Mouse (Mus musculus): ENCODE measurements at regions not wholly inside any gene's neighbourhood (a gene's known extent, or its start where the extent isn't known, plus 50 kb on each side); places are given as distances from the start of the nearest gene placed in this dataset.

- peak; percentile 37 to 45 for DNase-seq
Observed at GRCm38 (mm10) chr15:67434284-67434683, 933.6 kb upstream of the Lrrc6 start.

- DNase-seq, result no peak
Observed at GRCm38 (mm10) chr15:67423922-67424321, 923.2 kb upstream of the Lrrc6 start.

GRCm38 (mm10) chr15:67422277-67422953 is 921.7 kb upstream of the Lrrc6 start:
- no peak for DNase-seq

GRCm38 (mm10) chr15:67420776-67421175 is 920.1 kb upstream of the Lrrc6 start:
- DNase-seq, result no peak

- DNase-seq, result no peak
Observed at GRCm38 (mm10) chr15:67419733-67420132, 919.0 kb upstream of the Lrrc6 start.

GRCm38 (mm10) chr15:67417742-67418163 is 917.0 kb upstream of the Lrrc6 start:
- DNase-seq, result no peak

- no peak for DNase-seq
Observed at GRCm38 (mm10) chr15:67415840-67416239, 915.1 kb upstream of the Lrrc6 start.

- no peak for DNase-seq
Observed at GRCm38 (mm10) chr15:67414371-67414930, 913.7 kb upstream of the Lrrc6 start.

GRCm38 (mm10) chr15:67413581-67413980 is 912.9 kb upstream of the Lrrc6 start:
- DNase-seq, result no peak

GRCm38 (mm10) chr15:67412394-67412793 is 911.7 kb upstream of the Lrrc6 start:
- no peak for DNase-seq

GRCm38 (mm10) chr15:67411657-67412056 is 910.9 kb upstream of the Lrrc6 start:
- no peak for DNase-seq

- DNase-seq, result no peak
Observed at GRCm38 (mm10) chr15:67410012-67410411, 909.3 kb upstream of the Lrrc6 start.

GRCm38 (mm10) chr15:67408871-67409559 is 908.3 kb upstream of the Lrrc6 start:
- no peak for DNase-seq

GRCm38 (mm10) chr15:67407244-67407643 is 906.5 kb upstream of the Lrrc6 start:
- no peak for DNase-seq

GRCm38 (mm10) chr15:67405523-67405922 is 904.8 kb upstream of the Lrrc6 start:
- no peak for DNase-seq

GRCm38 (mm10) chr15:67405011-67405410 is 904.3 kb upstream of the Lrrc6 start:
- DNase-seq, result no peak

- no peak for DNase-seq
Observed at GRCm38 (mm10) chr15:67402310-67402709, 901.6 kb upstream of the Lrrc6 start.

- DNase-seq, result no peak
Observed at GRCm38 (mm10) chr15:67397269-67397668, 896.6 kb upstream of the Lrrc6 start.

GRCm38 (mm10) chr15:67395114-67395513 is 894.4 kb upstream of the Lrrc6 start:
- no peak for DNase-seq

- no peak for DNase-seq
Observed at GRCm38 (mm10) chr15:67391918-67392317, 891.2 kb upstream of the Lrrc6 start.

GRCm38 (mm10) chr15:67388514-67388913 is 887.8 kb upstream of the Lrrc6 start:
- no peak for DNase-seq

- no peak for DNase-seq
Observed at GRCm38 (mm10) chr15:67386896-67387295, 886.2 kb upstream of the Lrrc6 start.

- DNase-seq, result no peak
Observed at GRCm38 (mm10) chr15:67373599-67373998, 872.9 kb upstream of the Lrrc6 start.

GRCm38 (mm10) chr15:67373030-67373429 is 872.3 kb upstream of the Lrrc6 start:
- peak in 1 of 2 experiments; percentile 4 for DNase-seq

Measured in cerebellum, postnatal 36 days (tissue).